Mouse (Mus musculus) bone marrow, adult 2 months (tissue): ENCODE measurements around the gene Aldh3a2.
A peak's percentile ranks its signal among the peaks of the same experiment; 100 is the strongest.

Experiments used
- CTCF ChIP-seq: fragments of 200-500 bp; IDR thresholded peaks from 2 replicates; pipeline ENCODE4 v1.5.1; 2011; ENCODE audit warnings: low read length, control low read depth; ENCODE audit not compliant: control insufficient read depth, insufficient read depth
- POLR2A ChIP-seq: fragments of 200-500 bp; IDR thresholded peaks from 2 replicates; pipeline ENCODE4 v1.6.1; 2011; ENCODE audit warnings: low read depth, mild to moderate bottlenecking, control low read depth, low read length, borderline replicate concordance; ENCODE audit not compliant: control insufficient read depth

GRCm38 (mm10) chr11:61305377-61305776 lies 38.1 kb upstream of the Aldh3a2 start:
- TF ChIP-seq CTCF (peak; percentile 37), POLR2A (no peak)
